Mouse (Mus musculus): ENCODE results near the gene Las1l. TPM values are rescaled to one million over a fixed set of nuclear protein-coding genes. Genes with fewer than 3 reads are reported as not detected.

Las1l gene
- polyA plus RNA-seq (2015; fragmentation: Nextera tagmentation; extraction: Ambion mirVana): 29.7 and 31.0 TPM in 2 replicates

GRCm38 (mm10) chrX:95956497-95957293 lies at the start of gene Las1l:
Las1l (minus strand) TSS chrX:95956962.

Other genes starting within 250 kb of the Las1l start
- 0.79 and 1.1 TPM in 2 replicates for gene Zc3h12b, start 245.3 kb downstream of the Las1l start, polyA plus RNA-seq (2015; fragmentation: Nextera tagmentation; extraction: Ambion mirVana)
- gene Msn, start 139.1 kb upstream of the Las1l start, polyA plus RNA-seq (2015; fragmentation: Nextera tagmentation; extraction: Ambion mirVana): 55.2 and 65.8 TPM in 2 replicates

All from skeletal muscle tissue, postnatal 0 days (tissue).